Mouse (Mus musculus) urinary bladder, postnatal 0 days (tissue): ENCODE data around the gene Gm20824. TPM values are rescaled to one million over a fixed set of nuclear protein-coding genes. Genes with fewer than 3 reads are reported as not detected.

Experiments
- polyA plus RNA-seq: library from polyadenylated mRNA; unstranded; fragments of >200 nt; fragmentation: Nextera tagmentation; extraction: Ambion mirVana; gene quantifications from 2 replicates; pipeline ENCODE4 v1.2.1, GENCODE M21; 2015

Gm20824 gene
- polyA plus RNA-seq, result not detected in 2 replicates

GRCm38 (mm10) chrY:8257607-8258006 is at the start of gene Gm20824:
TSS of gene Gm20824 (plus strand) at chrY:8257907.

Other genes starting within 250 kb of the Gm20824 start
- not detected in 2 replicates for gene Gm20825, start 186.4 kb upstream of the Gm20824 start, polyA plus RNA-seq